Mouse (Mus musculus): ENCODE data around the gene Ctu2.
A peak's percentile ranks its signal among the peaks of the same experiment; 100 is the strongest.

The Ctu2 gene

DNA sequence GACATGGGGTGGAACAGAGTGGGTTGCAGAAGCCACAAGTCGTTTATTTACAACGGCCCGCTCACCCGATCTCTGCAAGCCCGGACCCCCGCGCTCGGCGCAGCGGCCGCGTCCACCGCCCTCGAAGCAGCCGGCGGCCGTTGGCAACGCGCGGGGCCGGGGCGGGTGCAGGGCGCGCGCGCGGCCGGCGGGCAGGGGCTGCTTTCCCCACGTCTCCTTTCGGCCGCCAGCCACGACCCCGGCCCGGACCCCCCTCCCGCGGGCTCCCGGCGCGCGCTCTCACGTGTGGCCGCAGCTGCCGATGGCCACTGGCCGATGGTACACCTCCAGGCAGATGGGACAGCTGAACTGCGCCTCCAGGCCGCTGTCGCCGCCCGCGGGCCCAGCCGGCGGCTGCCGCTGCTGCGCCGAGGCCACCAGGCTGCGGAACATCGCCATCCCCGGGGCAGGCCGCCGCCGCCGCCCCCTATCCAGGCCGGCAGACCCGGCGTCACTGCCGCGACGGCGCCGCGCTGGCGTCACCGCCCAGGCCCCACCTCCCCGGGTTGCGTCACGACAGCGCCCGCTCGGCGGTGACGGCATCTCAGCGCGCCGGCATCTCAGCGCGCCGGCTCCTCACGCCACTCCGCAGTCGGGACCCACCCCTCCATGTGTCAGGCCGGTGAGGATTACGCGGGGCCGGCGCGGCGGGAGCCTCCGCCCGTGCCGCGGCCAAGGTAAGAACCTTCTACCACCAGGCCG is at the start of gene Ctu2, which contains the start of gene Rnf166:
Gene Ctu2 (plus strand): TSS at position 564 of the 741 bp plus-strand sequence.
Gene Rnf166 (minus strand): TSS at position 485 of the 741 bp plus-strand sequence.
- peak; percentile 97 for DNase-seq (ENCODE audit: low spot score)

DNA sequence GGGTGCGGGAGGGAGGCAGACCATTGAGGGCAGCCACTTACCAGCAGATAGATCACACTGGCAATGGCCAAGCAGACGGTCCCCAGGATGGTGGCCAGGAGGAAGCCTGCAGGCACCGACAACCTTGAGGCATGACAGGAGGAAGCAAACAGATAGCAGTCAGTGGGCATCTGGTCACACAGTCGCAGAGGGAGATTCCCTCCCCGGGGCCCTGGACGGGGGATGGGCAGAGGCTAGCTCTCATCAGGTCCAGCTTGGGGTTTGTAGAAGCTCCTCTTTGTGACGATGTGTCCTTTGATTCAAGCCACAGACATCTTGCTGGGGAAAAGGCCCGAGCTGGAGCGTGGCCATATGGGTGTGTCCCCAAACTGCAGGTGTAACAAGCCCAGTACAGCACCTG is 49.8 kb upstream of the Ctu2 start:
- no peak for DNase-seq (ENCODE audit: low spot score)

DNA sequence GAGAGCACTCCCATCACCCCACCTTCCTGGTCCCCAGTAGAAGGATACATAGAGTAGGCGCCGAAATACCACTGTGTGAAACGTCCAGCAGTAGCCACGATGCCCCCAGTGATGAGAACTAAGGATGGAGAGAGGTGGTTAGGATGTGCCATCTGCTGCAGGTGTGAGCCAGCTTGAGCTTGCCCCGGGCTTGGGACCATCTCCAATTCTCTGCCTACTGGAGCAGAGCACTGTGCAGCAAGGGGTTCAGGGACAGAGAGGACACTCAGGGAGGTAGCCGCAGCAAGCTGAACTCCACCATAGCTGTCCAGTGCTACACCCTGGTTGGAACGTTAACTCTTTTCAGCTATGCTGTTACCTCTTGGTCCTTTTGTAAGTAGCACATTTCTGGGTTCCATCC is 48.3 kb upstream of the Ctu2 start:
- DNase-seq (ENCODE audit: low spot score), result no peak

DNA sequence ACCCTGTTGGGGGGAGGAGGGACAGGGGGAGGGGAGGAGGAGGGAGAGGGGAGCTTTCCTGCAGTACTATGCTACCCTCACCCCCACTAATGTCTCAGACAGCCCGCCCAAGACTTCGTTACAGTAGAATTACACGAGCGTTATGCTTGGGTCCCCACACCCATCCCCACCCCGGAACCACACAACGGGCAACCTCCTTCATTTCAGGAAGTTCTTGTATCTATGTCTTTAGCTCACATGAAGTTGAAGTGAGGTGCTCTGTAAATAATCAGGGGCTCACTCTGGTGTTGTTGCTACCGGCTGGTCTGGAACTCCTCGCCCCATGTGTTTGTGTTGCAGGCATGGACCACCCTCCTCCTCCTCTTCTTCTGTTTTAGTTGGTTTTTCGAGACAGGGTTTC is 47.8 kb upstream of the Ctu2 start:
- no peak for DNase-seq (ENCODE audit: low spot score)

DNA sequence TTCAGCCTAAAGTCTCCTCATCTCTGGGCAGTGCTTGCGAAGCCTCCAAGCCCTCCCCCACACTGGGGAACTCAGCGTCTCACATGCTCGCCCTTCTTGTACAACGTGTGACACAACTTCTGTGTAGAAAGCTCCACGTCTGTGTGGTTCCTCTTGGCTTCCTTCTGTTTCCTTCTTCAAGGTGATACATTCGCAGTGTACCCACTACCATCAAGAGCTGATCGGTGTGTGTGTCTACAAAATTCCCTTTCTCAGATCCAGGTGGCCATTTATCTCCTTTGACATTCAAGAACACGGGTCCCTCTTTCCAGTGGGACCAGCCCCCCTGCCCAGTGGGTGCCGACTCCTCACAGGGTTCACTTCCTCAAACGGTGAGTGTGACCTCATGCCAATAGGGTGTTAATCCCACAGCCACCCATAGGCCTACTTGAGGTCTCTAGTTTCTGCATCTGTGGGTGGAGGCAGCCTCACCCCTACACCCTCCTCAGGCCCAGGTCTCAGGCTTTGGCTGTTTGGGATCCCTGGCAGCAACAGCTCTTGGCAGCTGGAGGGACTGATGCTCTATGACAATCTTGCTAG is 45.8 kb upstream of the Ctu2 start:
- DNase-seq (ENCODE audit: low spot score), result no peak

DNA sequence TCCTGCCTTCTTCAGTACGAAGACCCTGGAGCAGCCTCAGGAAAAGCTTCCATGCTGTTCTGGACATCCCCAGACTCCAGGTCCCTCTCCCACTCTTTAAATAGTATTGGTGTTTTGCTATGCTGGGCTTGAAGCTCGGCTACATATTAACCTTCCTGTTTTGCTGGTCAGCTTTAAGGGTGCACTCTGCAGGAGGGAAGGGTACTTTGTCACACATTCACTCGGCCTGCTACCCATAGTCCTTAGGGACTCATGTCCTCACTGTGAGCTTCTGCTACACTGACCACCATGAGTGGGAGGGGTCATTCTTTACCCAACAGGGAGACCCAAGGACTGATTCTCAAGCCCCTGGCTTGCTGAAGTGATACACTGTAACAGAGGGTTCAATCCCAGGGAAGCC is 45.3 kb upstream of the Ctu2 start:
- no peak for DNase-seq (ENCODE audit: low spot score)

DNA sequence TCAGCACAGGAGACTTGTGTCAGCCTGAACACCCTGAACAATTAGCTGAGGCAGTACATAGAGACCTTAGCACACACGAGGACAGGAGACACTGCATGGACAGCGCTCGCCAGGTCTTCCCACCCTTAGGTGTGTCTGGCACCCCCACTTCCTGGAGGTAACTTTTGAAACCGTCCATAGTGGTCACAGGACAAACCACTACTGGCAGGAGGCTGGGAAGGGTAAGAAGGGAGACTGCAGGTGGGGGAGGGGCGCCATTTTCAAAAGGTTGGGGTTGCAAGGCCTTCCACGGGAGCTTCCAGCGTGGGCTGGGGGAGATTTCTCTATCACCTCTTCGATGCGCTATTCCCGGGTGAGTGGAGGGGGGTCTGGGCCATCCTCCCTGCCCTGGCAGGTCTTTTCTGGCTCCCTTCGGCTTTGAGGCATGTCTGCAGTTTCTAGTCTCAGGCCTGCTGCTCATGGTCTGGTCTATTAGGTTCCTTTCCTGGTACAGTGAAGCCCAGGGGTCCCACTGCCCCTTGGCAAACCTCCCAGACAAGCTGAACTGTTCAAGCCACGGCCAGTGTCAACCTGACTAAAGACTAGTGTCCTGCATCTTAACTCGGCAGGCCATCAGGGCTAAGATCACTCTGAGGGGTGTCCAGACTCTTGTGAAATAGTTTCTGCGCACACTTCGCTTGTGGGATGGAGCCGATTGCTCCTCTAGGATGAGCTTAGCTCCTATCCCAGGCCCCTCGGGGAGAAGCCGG is 44.1 kb upstream of the Ctu2 start:
- peak; percentile 71 for DNase-seq (ENCODE audit: low spot score)

DNA sequence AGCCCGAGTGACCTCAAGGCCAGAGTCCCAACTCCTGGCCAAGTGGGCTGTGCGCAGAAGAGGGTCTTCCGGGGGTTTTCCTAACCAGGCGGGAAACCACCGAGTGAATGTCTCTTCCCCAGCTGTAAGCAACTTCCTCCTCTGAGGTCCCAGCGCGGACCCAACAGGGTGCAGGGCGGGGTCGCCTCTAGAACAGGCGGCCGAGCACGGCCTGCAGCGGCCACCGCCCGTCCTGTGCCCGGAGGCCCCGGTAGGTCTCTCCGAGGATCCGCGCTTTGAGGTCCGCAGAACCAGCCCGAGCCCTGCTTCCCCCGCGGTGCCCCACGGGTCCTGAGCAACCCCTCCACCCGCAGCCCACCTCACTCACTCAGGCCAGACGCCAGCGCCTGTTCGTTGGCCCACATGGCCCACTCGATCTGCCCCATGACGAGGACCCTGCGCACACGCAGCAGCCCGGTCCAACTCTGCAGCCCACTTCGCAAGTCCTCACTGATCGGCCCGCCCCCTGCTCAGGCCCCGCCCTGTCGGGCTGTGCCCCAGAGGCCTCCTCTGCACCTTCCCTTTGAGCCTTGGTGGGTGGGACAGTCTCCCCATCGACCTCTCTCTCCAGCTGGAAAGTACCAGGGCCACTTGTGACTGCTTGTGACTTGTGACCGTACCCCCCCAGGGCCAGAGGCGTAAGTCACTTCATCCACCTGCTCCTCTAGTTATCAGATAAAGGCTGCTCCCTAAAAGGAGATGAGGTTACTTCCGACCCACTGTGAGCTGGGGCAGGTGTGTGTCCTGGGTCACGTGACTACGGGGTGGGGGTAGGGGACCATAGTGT is 43.3 kb upstream of the Ctu2 start, which contains the start of gene Cyba:
Gene Cyba (minus strand): TSS at position 488 of the 826 bp plus-strand sequence.
- DNase-seq (ENCODE audit: low spot score), result peak; percentile 84

DNA sequence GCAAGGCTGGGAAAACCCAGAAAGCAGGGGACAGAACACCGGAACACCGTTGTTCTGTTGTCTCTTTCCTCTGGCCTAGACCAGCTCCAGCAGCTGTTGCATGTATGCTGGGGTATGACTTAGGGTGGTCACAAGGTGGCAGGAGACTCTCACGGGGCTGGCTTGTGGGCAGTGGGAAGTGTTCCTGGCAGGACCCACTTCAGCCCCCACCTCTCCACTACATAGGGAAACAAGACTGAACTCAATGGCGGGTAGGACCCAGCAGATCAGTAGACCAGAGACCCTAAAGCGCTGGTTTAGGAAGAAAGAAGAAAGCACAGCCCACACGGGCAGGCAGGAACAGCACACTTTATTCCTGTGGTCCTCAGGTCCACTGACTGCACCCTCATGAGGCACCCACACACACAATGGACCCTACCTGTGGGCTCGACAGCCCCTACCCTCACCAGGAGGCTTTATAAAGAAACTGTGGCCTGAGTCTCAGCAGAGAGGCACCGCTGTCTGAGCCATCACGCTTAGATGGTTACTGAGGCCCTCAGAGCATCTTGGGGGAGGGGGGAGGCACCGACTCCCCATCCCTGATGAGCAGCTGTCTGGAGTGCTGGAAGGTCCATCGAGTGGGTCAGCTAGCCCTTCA is 42.6 kb upstream of the Ctu2 start:
- no peak for DNase-seq (ENCODE audit: low spot score)

DNA sequence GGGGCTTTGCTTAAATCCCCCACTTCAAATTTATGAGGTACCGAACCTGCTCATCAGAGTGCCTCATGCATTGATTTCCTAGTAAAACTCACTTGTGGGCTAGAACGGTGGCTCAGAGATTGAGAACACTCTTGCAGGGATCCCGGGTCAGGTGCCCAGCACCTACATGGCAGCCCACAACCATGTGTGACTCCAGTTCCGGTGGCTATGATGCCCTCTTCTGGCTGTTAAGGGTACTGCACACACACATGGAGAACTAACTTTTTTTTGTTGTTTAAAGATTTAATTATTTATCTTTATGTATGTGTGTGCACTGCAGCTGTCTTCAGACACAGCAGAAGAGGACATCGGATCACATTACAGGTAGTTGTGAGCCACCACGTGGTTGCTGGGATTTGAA is 40.6 kb upstream of the Ctu2 start:
- DNase-seq (ENCODE audit: low spot score), result no peak

DNA sequence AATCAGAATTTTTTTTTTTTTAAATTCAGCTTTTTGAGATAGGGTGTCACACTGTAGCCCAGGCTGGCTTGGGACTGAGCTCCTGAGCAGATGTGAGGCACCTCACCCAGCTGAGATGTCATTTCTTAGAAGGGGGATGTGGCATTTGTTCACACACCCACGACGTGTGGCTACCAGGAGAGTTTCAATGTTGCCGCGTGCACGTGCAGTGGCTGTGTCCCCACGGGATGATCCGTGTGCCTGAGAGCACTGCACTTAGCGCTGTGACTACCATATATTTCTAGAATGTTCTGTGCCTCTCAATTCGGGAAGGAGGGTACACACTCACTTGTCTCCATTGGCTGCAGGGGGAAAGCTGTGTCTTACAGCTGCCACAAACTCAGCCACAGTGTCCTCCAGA is 39.8 kb upstream of the Ctu2 start:
- DNase-seq (ENCODE audit: low spot score), result no peak

DNA sequence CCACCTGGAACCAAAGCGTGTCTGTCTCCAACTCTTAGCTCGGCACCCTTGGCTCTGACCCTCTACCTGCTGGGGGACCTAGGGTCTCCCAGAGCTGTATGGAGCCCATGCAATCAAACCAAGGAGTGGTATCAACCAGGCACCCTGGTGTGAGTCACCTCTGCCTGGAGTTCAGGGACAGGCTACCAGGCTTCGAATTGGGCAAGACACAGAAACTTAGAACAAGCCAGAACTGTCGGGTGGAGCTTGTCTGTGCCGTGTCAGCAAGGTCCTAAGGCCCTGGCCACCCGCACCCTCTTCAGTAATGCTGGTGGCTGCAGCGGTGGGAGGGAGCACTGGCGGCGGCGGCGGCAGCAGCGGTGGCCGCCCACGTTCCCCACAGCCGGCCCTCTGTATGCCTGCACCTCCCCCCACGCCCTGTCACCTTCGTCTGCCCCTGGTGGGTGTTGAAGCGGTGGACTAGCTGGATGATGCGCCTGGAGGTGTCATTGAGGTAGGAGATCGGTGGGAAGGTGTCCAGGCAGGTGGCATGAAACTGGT is 39.3 kb upstream of the Ctu2 start:
- no peak for DNase-seq (ENCODE audit: low spot score)

DNA sequence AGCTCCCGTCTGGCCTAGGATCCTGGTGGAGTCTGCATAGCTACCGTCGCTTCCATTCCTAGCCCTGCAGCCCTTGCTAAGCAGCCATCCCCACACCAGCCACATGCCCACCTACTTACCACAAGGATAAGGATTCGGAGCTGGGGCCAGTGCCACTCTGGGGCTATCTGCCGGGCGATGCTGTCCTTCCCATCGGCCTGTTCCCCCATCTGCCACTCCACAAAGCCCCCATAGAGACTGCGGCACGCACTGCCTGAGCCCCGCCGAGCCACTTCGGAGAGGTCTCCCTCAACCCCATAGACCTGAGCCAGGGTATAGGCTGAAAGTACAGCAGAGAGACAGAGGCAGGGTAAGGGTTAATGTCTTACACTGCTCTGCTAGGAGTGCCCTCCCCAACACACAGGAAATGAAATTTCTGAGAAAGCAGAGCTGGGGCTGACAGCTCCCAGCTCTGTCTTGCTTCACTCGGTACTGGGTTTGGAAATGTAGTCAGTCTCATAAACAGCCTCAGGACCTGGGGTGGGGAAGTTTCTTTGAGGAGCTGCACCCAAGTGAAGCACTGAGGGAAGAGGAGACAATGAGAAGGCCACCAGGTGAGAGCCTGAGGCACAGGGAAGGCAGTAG is 38.1 kb upstream of the Ctu2 start:
- no peak for DNase-seq (ENCODE audit: low spot score)

DNA sequence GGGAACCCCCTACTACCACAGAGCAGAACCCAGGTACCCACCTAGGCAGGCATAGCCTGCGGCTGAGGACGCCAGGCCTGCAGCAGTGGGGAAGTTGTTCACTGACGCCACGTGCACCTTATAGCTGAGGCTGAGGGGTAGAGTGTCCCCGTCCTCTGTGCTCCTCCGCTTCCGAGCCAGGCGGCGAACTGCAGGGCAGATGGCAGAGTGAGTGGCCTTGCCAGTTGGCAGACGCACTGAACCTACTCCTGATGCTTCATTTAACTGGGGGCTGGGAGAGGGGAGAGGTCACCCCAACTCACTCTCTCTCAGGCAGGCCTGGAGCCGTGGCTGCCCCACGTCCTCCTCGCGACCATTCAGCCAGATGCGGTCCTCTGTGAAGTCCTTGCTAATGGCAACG is 36.6 kb upstream of the Ctu2 start:
- no peak for DNase-seq (ENCODE audit: low spot score)

DNA sequence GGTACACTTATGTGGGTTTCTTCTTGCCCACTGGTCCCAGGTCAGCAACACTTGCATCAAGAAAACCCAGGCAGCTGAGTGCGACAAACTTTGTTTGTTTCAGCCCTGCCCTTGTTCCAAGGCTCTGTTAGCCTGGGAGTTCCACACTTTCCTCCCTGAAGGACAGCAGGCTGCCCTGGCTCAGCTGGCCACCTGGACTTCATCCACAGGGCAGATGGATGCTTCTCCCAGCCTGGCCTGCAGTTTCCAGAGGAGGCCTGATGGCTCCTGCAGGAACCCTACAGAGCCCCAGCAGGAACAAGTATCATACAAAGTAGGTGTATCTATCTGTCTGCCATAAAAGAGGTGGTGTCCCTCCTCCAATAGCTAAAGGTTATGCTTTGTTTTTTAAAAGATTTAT is 34.6 kb upstream of the Ctu2 start:
- no peak for DNase-seq (ENCODE audit: low spot score)

DNA sequence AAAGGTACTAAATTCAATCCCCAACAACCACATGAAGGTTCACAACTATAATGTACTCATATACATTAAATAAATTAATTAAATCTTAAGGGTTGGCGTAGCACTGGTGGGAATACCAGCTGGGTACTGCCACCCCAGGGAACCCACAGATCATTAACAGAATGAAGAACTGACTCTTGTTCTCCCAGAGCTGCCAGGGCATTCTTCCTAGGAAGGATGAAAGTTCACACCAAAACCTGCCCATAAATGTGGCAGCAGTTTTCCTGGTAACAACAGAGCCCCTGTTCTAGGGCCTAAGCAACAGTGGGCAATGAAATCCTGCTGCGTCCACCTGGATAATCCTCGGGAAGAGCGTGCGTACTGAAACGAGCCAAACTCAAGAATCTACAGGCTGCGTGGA is 33.6 kb upstream of the Ctu2 start:
- no peak for DNase-seq (ENCODE audit: low spot score)

DNA sequence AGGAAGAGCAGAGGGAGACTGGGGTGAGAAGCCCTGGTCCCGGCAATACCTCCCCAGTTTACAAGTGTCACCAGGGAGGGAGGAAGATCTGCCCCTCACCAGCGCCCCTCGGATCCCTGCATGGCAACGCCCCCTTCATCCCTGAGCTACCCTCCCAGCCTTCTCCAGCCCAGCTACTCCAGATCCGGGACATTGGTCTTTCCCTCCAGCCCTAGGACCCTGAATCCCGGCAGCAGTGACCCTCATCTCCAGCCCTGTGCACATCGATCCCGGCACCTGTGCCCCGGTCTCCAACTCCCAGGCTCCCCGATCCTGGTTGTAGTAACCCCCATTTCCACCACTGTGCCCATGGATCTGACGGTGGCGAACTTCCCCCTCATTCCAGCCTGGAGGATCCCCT is 33.2 kb upstream of the Ctu2 start:
- no peak for DNase-seq (ENCODE audit: low spot score)

DNA sequence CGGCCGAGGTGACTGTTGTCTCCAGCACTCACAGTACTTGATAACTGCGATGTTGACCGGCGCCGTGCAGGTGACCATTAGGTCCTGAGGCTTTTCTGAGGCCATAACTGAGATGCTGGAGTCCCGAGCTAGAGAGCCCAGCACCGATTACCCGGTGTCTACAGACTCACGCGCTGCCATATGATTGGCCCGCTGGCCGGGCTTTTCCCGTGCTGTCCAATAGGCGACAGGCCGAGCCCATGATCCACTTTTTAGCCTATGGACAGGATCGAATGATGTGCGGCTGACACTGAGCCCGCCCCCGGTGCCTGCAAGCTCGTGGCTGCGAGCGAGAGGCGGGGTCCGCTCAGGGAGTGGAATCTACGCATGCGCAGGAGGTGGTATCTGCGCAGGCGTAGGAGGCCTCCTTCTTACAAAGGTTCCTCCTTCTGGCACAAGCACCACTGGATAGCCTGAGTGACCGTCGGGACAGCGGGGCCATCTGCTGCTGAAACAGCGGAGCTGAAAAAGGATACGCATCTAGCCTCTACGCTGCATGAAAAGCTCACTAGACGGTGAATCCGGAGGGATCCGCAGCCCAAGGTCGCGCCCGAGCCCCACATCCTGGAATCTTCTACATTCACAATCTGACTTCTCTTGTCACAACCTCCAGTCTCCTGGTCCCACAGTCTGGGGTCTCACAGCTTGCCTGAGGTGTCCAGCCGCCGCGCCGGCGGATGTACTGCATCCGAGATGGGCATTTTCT is 32.5 kb upstream of the Ctu2 start, which contains the start of gene Mvd:
Gene Mvd (minus strand): TSS at position 161 of the 745 bp plus-strand sequence.
- DNase-seq (ENCODE audit: low spot score), result peak; percentile 97

DNA sequence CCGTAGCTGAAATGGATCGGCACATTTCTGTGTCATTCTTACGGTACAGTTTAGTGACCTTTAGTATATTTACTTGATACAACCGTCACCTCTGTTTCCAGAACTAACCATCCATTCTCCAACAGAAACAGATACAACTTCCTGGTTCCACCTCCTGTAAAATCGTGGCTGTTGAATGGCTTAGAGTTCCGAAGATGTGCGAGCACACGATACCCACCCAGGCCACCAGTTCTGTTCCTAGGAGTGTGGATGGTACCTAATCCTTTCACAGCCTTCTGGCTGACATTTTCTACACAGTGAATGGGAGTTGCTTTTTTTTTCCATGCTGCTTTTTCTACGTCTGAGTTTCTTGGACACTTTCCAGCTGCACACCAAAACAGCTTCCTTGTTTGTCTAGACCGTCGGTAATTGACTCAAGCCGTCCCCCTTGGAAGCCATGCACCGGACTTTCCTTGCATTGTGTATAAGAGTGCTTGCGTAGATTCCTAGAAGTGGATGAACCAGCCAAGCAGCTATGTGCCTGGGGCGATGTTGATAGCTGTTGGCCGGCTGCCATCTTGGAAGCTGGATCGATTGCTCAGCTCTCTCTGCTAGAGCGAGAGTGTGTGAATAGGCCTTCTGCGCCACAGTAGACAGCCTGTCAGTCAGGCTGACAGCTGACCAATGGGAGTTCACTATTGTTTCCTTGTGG is 31.7 kb upstream of the Ctu2 start:
- peak; percentile 83 for DNase-seq (ENCODE audit: low spot score)

DNA sequence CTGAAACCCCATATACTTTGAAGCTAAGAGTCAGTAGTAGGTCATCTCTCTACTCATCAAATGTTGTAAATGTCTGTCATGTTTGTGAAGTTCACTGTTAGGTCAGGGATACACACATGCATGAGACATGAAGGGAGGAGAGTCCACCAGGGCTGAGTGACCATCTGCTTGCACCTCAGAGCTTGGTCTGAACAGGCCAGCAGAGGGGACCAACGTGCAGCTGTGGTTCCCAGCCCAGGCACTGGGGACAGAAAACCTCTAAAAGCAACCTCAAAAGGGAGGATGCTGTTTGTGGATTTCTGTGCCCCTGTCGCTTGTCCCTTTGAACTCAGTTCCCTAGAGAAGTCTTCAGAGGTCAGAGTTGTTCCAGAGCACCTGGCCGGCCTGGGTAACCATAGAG is 30.7 kb upstream of the Ctu2 start:
- DNase-seq (ENCODE audit: low spot score), result no peak

All from testis, postnatal 10 days (tissue).